Mouse (Mus musculus): Measurements from ENCODE around the gene Olfr1098. TPM values are rescaled to one million over a fixed set of nuclear protein-coding genes. Genes with fewer than 3 reads are reported as not detected.

Olfr1098 gene
- not detected in 2 replicates for polyA plus RNA-seq (2012; rRNA removed)

DNA sequence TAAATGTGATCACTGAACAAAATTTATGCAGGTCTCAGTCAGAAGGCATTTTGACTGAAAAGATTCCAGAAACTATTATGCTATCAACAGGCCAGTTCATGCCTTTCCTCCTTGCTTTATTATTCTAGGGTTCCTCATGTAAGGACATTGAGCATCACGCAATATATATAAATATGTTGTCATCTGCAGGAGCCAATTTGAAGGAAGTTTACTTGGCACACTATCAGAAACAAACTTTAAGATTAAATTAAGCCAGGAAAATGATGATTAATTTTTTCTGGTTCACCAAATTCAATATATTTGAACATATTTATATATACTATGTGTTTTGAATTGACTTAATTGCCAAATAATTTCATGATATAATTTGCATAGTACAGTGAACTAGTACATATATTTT, at the start of gene Olfr1098:
Gene Olfr1098, minus strand, starts transcription at position 101 of the 400 bp plus-strand sequence.
- no peak for DNase-seq (ENCODE audit: low spot score)

DNA sequence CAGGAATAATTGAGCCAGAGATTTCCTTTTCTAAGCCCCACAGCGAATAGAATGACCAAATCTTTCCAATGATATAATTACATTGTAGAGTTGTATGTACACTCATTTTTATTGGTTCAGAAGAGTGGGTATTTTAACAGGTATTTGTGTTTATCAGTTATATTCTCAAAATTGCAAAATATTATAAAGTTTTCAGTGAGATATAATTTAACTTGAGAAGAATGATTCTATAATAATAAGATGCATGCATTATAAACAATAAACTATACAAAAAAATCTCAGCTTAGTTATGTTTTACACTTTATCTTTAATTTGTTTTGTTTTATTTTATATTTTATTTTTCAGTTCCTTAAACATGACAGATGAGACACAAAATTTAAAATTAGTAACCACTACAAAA, 36.2 kb upstream of the Olfr1098 start, which contains the start of gene Olfr1099:
Gene Olfr1099, minus strand, starts transcription at position 101 of the 400 bp plus-strand sequence.
- no peak for DNase-seq (ENCODE audit: low spot score)

DNA sequence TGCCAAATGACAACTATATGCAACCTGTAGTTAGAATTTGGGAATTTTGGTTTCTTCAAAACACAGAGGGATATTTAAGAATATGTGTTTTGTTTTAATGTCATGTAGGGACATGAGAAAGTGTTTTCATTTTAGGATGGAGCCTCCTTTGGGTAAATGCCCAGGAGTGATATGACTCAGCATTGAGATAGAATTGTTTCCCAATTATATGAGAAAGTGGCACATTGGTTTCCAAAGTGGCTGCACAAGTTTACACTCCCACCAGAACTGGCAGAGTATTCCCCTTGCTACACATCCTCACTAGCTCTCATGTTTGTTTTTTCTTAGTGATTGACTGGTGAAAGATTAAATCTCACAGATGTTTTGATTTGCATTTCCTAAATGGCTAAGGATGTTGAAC, 2.2 kb upstream of the Olfr1098 start:
- no peak for DNase-seq (ENCODE audit: low spot score)

DNA sequence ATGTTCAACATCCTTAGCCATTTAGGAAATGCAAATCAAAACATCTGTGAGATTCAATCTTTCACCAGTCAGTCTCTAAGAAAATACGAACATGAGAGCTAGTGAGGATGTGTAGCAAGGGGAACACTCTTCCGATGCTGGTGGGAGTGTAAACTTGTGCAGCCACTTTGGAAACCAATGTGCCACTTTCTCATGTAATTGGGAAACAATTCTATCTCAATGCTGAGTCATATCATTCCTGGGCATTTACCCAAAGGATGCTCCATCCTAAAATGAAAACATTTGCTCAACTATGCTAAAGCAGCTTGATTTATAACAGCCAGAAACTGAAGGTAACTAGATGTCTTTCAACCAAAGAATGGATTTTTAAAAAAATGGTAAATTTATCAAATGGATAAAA, 18.7 kb downstream of the Olfr1098 start:
- DNase-seq (ENCODE audit: low spot score) = no peak

DNA sequence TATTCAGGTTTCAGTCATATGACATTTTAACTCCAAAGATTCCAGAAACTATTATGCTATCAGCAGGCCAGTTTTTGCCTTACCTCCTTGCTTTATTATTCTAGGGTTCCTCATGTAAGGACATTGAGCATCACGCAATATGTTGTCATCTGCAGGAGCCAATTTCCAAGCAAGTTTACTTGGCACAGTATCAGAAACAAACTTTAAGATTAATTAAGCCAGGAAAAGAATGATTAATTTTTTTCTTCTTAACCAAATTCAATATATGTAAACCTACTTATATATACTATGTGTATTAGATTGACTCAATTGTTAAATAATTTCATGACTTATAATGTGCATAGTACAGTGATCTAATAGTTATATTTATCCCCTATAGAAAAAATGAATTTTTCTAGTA, 32.2 kb downstream of the Olfr1098 start, which contains the start of gene Olfr1097:
Gene Olfr1097, minus strand, starts transcription at position 101 of the 400 bp plus-strand sequence.
- DNase-seq (ENCODE audit: low spot score) = no peak

DNA sequence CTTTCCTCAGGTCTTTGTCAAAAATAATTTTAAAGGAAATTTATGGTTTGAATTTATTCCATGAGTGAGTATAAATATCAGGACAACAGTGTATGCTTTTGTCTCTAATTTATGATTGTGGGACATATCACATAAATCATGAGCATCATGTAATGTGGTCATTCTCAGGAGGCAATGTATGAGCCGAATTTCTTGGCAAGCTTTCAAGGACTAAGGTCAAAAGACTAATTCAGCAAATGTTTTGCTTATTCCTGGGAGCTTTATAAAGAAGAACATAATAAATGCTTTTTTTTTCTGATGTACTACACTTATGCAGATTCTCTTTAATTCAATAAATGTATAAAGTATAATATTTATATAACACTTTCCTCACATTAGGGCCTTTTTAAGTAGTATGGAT, 49.6 kb downstream of the Olfr1098 start, which contains the start of gene Gm13723:
Gene Gm13723, minus strand, starts transcription at position 101 of the 400 bp plus-strand sequence.
- no peak for DNase-seq (ENCODE audit: low spot score)

Other genes with a start within 250 kb of the Olfr1098 start
- gene Olfr1086, start 244.5 kb downstream of the Olfr1098 start, polyA plus RNA-seq (2012; rRNA removed) = not detected in 2 replicates
- gene Olfr1087, start 226.2 kb downstream of the Olfr1098 start, polyA plus RNA-seq (2012; rRNA removed) = not detected in 2 replicates
- gene Olfr1089, start 190.8 kb downstream of the Olfr1098 start, polyA plus RNA-seq (2012; rRNA removed) = not detected in 2 replicates
- gene Olfr1090, start 165.6 kb downstream of the Olfr1098 start, polyA plus RNA-seq (2012; rRNA removed) = not detected in 2 replicates
- gene Olfr1093, start 142.1 kb downstream of the Olfr1098 start, polyA plus RNA-seq (2012; rRNA removed) = not detected in 2 replicates
- gene Olfr141, start 114.5 kb downstream of the Olfr1098 start, polyA plus RNA-seq (2012; rRNA removed) = not detected in 2 replicates
- gene Olfr1094, start 99.9 kb downstream of the Olfr1098 start, polyA plus RNA-seq (2012; rRNA removed) = not detected in 2 replicates
- gene Olfr1095, start 72.8 kb downstream of the Olfr1098 start, polyA plus RNA-seq (2012; rRNA removed) = not detected in 2 replicates
- gene Gm13723, start 49.7 kb downstream of the Olfr1098 start, polyA plus RNA-seq (2012; rRNA removed) = not detected in 2 replicates
- gene Olfr1097, start 32.3 kb downstream of the Olfr1098 start, polyA plus RNA-seq (2012; rRNA removed) = not detected in 2 replicates
- gene Olfr1099, start 36.1 kb upstream of the Olfr1098 start, polyA plus RNA-seq (2012; rRNA removed) = not detected in 2 replicates
- gene Olfr1100, start 55.4 kb upstream of the Olfr1098 start, polyA plus RNA-seq (2012; rRNA removed) = not detected in 2 replicates
- not detected in 2 replicates for gene Olfr1101, start 66.7 kb upstream of the Olfr1098 start, polyA plus RNA-seq (2012; rRNA removed)
- gene Olfr1102, start 73.9 kb upstream of the Olfr1098 start, polyA plus RNA-seq (2012; rRNA removed) = not detected in 2 replicates
- not detected in 2 replicates for gene Olfr1104, start 102.5 kb upstream of the Olfr1098 start, polyA plus RNA-seq (2012; rRNA removed)
- gene Olfr1105, start 112.0 kb upstream of the Olfr1098 start, polyA plus RNA-seq (2012; rRNA removed) = not detected in 2 replicates
- gene Olfr1106, start 127.7 kb upstream of the Olfr1098 start, polyA plus RNA-seq (2012; rRNA removed) = not detected in 2 replicates
- gene Olfr1107, start 151.3 kb upstream of the Olfr1098 start, polyA plus RNA-seq (2012; rRNA removed) = not detected in 2 replicates
- gene Olfr1109, start 171.5 kb upstream of the Olfr1098 start, polyA plus RNA-seq (2012; rRNA removed) = not detected in 2 replicates
- gene Olfr259, start 190.0 kb upstream of the Olfr1098 start, polyA plus RNA-seq (2012; rRNA removed) = not detected in 2 replicates
- not detected in 2 replicates for gene Olfr1110, start 215.8 kb upstream of the Olfr1098 start, polyA plus RNA-seq (2012; rRNA removed)
- not detected in 2 replicates for gene Olfr1111, start 228.1 kb upstream of the Olfr1098 start, polyA plus RNA-seq (2012; rRNA removed)

Measured in urinary bladder, adult 2 months (tissue).